Mouse (Mus musculus): ENCODE results near the gene Ndst4. TPM values are rescaled to one million over a fixed set of nuclear protein-coding genes. Genes with fewer than 3 reads are reported as not detected.

The Ndst4 gene
- polyA plus RNA-seq, 1 experiment = 4.5 TPM

DNA sequence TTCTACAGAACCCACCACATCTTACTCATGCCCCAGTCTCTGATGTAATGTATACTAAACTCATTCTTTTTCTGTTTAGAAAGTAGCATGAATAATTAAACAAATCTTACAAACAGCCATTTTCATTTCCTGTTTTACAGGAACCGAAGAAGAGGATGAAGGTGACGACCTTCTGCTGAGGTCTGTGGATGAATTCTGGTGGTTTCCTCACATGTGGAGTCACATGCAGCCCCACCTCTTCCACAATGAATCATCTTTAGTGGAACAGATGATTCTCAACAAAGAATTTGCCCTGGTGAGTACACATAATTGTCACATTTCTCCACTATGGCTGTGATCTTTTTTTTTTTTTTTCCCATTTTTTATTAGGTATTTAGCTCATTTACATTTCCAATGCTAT lies 166.7 kb downstream of the Ndst4 start:
- no peaks in the 10 kb centered on the region for H3K4me1 ChIP-seq (ENCODE audit: control insufficient read depth, insufficient read depth, low read length)
- H3K27ac ChIP-seq (ENCODE audit: insufficient read depth, low read length) = no peak overlapping the region
- 91% methylated on average over 2 of the region's 2 CpGs for WGBS
- no peak overlapping the region for H3K4me3 ChIP-seq (replicated peaks; ENCODE audit: insufficient read depth, low read depth, low read length)
- no peak for TF ChIP-seq POLR2A (IDR thresholded peaks at IDR 0.05; ENCODE audit: borderline replicate concordance, insufficient read depth, low read length)
- TF ChIP-seq CTCF (IDR thresholded peaks at IDR 0.05; ENCODE audit: borderline replicate concordance, insufficient read depth, low read depth, low read length) = no peak
- no peaks in the 10 kb centered on the region for H3K27me3 ChIP-seq (ENCODE audit: control insufficient read depth, insufficient read depth, low read length)
- no peak for DNase-seq

DNA sequence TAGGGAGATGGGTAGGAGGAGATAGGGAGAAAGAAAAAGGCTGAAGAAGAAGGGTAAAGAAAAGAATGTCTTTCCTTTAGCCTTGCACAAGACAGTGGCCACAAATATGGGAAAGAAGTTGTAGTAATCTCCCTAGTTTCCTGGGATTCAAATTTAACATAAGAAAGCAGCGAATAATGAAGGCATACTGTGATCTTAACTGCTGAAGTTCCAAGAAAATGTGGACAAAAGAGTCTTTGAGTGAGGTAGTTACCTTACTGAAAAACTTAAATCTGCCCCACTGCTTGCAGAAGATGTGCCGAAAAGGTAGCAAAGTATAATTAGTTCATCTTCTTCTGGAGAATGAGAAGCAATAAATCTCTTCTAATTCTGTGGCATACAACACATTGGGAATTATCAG lies 228.4 kb downstream of the Ndst4 start:
- 87% methylated on average over 2 of the region's 2 CpGs for WGBS
- Histone ChIP-seq H3K27me3 (ENCODE audit: control insufficient read depth, insufficient read depth, low read length) (no peaks in the 10 kb centered on the region), H3K4me1 (ENCODE audit: control insufficient read depth, insufficient read depth, low read length) (no peaks in the 10 kb centered on the region), H3K27ac (ENCODE audit: insufficient read depth, low read length) (no peak overlapping the region), H3K4me3 (replicated peaks; ENCODE audit: insufficient read depth, low read depth, low read length) (no peak overlapping the region)
- no peak for DNase-seq
- TF ChIP-seq POLR2A (IDR thresholded peaks at IDR 0.05; ENCODE audit: borderline replicate concordance, insufficient read depth, low read length) = no peak
- TF ChIP-seq CTCF (IDR thresholded peaks at IDR 0.05; ENCODE audit: borderline replicate concordance, insufficient read depth, low read depth, low read length) = no peak

DNA sequence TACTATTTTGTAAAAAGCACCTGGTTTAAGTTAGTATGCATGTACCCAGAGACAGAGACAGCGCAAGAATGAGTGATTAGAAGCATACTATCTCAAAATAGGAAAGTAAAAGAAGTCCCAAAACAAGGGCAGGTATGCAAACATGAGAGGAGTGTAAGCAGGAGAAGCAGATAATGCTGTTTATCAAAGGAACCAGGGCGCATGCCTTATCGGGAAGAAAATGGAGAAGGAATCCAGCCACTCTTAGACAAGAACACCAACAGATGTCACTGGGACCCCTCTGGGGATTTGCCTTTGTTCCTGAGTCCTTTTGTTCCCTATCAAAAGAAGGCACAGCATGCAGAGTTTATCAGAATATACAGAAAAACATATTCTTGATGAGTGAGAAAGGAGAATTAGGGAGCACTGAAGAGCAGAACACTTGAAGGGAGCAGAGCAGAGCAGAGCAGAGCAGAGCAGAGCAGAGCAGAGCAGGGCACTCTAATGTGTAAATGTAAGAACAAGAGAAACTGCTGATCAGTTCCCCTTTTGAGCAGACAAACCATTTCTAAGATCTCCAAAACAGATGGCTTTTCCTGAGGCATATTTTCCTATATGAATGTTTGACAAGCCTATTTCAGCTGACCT lies 251.2 kb downstream of the Ndst4 start:
- no peak for TF ChIP-seq POLR2A (IDR thresholded peaks at IDR 0.05; ENCODE audit: borderline replicate concordance, insufficient read depth, low read length)
- no peak for TF ChIP-seq CTCF (IDR thresholded peaks at IDR 0.05; ENCODE audit: borderline replicate concordance, insufficient read depth, low read depth, low read length)
- Histone ChIP-seq H3K4me3 (replicated peaks; ENCODE audit: insufficient read depth, low read depth, low read length) (no peak overlapping the region), H3K4me1 (ENCODE audit: control insufficient read depth, insufficient read depth, low read length) (no peaks in the 10 kb centered on the region), H3K27me3 (ENCODE audit: control insufficient read depth, insufficient read depth, low read length) (no peaks in the 10 kb centered on the region), H3K27ac (ENCODE audit: insufficient read depth, low read length) (no peak overlapping the region)
- DNase-seq = no peak
- WGBS = 41% methylated on average over 3 of the region's 3 CpGs

DNA sequence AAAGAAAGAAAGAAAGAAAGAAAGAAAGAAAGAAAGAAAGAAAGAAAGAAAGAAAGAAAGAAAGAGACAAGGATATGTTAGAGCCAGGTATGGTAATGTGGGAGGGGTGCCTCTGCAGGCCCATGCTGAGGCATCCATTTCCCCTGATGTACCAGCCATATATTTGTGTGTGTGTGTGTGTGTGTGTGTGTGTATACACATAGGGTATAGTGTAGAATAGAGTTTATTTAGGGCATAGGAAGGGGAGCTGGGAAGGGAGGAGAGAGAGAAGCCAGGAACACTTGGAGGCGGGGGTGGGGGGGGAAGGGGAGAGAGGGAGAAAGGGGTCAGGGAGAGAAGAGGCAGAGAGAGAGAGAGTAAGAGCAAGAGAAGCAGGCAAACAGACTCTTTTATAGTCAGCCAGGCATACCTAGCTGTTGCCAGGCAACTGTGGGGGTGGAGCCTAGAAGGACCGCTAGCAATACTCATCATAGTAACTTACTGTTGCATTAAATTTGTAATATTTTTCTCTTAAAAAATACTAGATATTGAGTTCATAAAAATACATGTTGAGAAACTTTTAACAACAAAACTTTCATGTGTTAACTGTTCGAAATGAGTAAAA lies 256.3 kb downstream of the Ndst4 start:
- no peaks in the 10 kb centered on the region for H3K4me1 ChIP-seq (ENCODE audit: control insufficient read depth, insufficient read depth, low read length)
- TF ChIP-seq POLR2A (IDR thresholded peaks at IDR 0.05; ENCODE audit: borderline replicate concordance, insufficient read depth, low read length) (no peak), CTCF (IDR thresholded peaks at IDR 0.05; ENCODE audit: borderline replicate concordance, insufficient read depth, low read depth, low read length) (no peak)
- H3K4me3 ChIP-seq (replicated peaks; ENCODE audit: insufficient read depth, low read depth, low read length) = no peak overlapping the region
- WGBS = 60% methylated on average over 3 of the region's 3 CpGs
- no peaks in the 10 kb centered on the region for H3K27me3 ChIP-seq (ENCODE audit: control insufficient read depth, insufficient read depth, low read length)
- DNase-seq = no peak
- H3K27ac ChIP-seq (ENCODE audit: insufficient read depth, low read length) = no peak overlapping the region

DNA sequence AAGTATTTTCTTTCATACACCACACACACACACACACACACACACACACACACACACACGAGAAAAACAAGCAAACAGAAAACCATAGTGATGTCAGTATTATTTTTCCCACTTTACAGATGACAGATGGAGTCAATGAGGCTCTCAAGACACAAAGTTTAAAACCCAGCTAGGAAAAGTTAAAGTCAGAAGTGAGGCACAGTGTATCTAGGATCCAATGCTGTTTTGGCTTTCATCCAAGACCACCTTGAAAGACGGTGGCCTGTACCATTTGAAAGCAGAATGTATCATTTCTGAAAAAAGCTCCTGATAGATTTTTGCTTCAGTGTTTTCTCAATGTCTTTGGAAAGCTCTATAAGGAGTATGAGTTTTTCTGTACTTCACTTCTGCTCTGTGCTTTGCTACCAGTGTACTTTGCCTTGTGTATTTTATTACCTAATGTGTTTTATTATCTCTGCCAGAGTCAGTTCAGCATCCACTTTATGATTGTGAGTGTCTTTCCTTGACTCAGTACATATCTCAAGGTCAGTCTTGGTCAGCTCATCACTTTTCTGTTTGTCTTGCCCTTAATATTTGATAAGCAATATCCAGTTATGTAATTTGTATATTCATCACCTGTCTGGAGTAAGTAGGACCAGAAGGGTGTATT lies 257.1 kb downstream of the Ndst4 start:
- Histone ChIP-seq H3K27me3 (ENCODE audit: control insufficient read depth, insufficient read depth, low read length) (no peaks in the 10 kb centered on the region), H3K4me1 (ENCODE audit: control insufficient read depth, insufficient read depth, low read length) (no peaks in the 10 kb centered on the region), H3K4me3 (replicated peaks; ENCODE audit: insufficient read depth, low read depth, low read length) (no peak overlapping the region), H3K27ac (ENCODE audit: insufficient read depth, low read length) (no peak overlapping the region)
- TF ChIP-seq CTCF (IDR thresholded peaks at IDR 0.05; ENCODE audit: borderline replicate concordance, insufficient read depth, low read depth, low read length) (no peak), POLR2A (IDR thresholded peaks at IDR 0.05; ENCODE audit: borderline replicate concordance, insufficient read depth, low read length) (no peak)
- 26% methylated on average over 2 of the region's 2 CpGs for WGBS
- DNase-seq = no peak

DNA sequence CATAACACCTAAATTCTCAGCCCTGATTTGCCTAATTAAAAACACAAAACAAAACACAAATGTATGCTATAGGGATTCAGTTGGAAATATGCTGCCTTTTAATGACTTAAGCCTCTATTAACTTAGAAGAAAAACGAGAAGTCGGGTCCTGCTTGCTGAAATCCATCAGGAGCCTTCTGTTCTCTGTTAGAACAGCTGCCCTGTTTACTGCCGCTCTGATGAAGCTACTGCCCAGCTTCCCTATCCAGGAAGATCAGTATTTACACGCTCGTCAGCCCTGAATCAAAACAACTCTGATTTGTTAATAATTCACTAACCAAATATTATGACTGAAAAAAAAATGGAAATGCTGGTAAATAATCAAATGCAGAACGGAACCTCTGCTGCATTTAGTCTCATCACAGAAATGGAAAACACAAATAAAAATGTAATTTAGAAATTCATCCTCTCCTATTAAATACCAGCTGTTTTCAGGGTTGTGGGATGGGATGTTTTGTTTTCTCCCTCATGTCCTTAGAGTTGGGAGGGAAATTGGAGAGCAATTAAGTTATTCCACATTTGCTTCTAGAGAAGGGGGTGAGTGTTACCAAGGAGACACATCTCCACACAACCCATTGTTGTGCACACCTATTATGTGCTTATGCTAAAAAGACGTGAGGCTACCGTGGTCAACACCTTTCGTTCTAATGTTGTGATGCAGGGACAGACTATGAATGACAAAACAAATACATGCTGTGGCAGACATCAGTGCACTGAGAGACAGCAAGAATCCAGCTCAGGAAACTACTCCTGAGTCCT lies 270.3 kb downstream of the Ndst4 start:
- Histone ChIP-seq H3K4me3 (replicated peaks; ENCODE audit: insufficient read depth, low read depth, low read length) (no peak overlapping the region), H3K27ac (ENCODE audit: insufficient read depth, low read length) (no peak overlapping the region), H3K27me3 (ENCODE audit: control insufficient read depth, insufficient read depth, low read length) (no peaks in the 10 kb centered on the region), H3K4me1 (ENCODE audit: control insufficient read depth, insufficient read depth, low read length) (no peaks in the 10 kb centered on the region)
- DNase-seq = no peak
- 22% methylated on average over 9 of the region's 9 CpGs for WGBS
- no peak for TF ChIP-seq POLR2A (IDR thresholded peaks at IDR 0.05; ENCODE audit: borderline replicate concordance, insufficient read depth, low read length)
- no peak for TF ChIP-seq CTCF (IDR thresholded peaks at IDR 0.05; ENCODE audit: borderline replicate concordance, insufficient read depth, low read depth, low read length)

DNA sequence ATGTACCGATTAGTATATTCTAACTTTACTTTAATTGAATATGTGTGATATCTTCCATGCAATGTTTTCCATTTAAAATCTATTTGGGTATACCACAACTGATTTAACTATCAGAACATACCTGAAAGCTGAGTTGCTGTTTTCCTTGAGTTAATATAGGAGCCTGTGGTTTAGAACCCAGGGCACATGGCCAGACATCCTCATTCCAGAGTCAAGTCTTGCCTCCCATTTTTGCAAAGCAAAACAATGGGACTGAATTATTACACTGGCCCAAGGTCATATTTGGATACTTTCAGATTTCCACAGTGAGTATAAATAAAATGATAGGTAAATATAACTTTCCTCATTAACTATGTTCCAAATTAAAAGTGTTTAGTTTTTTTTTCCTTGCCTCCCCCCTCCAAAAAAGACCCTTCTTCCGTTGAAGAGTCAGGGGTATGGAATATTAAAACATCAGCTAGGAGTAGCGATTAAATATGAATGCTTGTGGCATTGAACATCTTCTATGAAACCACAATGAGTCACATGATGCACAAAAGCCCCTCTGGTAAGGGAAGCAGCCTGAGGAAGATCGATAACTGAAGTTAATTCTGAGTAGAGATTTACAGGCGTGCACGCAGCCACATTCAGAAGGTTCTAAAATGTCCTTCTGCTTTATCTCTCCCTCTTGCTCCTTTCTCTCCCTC lies 271.5 kb downstream of the Ndst4 start:
- no peak for DNase-seq
- no peak for TF ChIP-seq CTCF (IDR thresholded peaks at IDR 0.05; ENCODE audit: borderline replicate concordance, insufficient read depth, low read depth, low read length)
- TF ChIP-seq POLR2A (IDR thresholded peaks at IDR 0.05; ENCODE audit: borderline replicate concordance, insufficient read depth, low read length) = no peak
- Histone ChIP-seq H3K4me1 (ENCODE audit: control insufficient read depth, insufficient read depth, low read length) (no peaks in the 10 kb centered on the region), H3K27me3 (ENCODE audit: control insufficient read depth, insufficient read depth, low read length) (no peaks in the 10 kb centered on the region), H3K4me3 (replicated peaks; ENCODE audit: insufficient read depth, low read depth, low read length) (no peak overlapping the region), H3K27ac (ENCODE audit: insufficient read depth, low read length) (no peak overlapping the region)
- WGBS = 90% methylated on average over 6 of the region's 6 CpGs
